Mouse (Mus musculus) lung, embryonic 16.5 days (tissue): Measurements from ENCODE around the gene Cpt1a. TPM values are rescaled to one million over a fixed set of nuclear protein-coding genes. Genes with fewer than 3 reads are reported as not detected.

Source experiments
- ATAC-seq: fragments of 200-750 bp; cut with Nextera tagmentation; 2 replicates; pipeline ENCODE4 v1.8.0; 2017; ENCODE audit warnings: low read depth, mild to moderate bottlenecking, moderate library complexity
- H3K27ac ChIP-seq: fragments of 300-500 bp; sonication (generic); 2 replicates; pipeline ENCODE4 v1.5.1; 2014; ENCODE audit warnings: mild to moderate bottlenecking, control low read depth, low read length
- H3K27me3 ChIP-seq: fragments of 300-500 bp; sonication (generic); 2 replicates; pipeline ENCODE4 v1.6.1; 2014; ENCODE audit warnings: low read depth, low read length, mixed read lengths; ENCODE audit not compliant: control insufficient read depth, insufficient read depth
- H3K36me3 ChIP-seq: fragments of 300-500 bp; sonication (generic); 2 replicates; pipeline ENCODE4 v1.6.1; 2014; ENCODE audit warnings: low read length; ENCODE audit not compliant: control insufficient read depth, insufficient read depth
- H3K4me1 ChIP-seq: fragments of 300-500 bp; sonication (generic); replicated peaks from 2 replicates; pipeline ENCODE4 v1.6.1; 2014; ENCODE audit warnings: low read length, mixed read lengths; ENCODE audit not compliant: control insufficient read depth, insufficient read depth
- H3K4me2 ChIP-seq: fragments of 300-500 bp; sonication (generic); 2 replicates; pipeline ENCODE4 v1.6.1; 2014; ENCODE audit warnings: low read depth, low read length, control low read depth
- H3K4me3 ChIP-seq: fragments of 300-500 bp; sonication (generic); 2 replicates; pipeline ENCODE4 v1.5.1; 2014; ENCODE audit warnings: mild to moderate bottlenecking, low read length, control low read depth
- H3K9ac ChIP-seq: fragments of 300-500 bp; sonication (generic); 2 replicates; pipeline ENCODE4 v1.6.1; 2014; ENCODE audit warnings: low read length, control low read depth
- H3K9me3 ChIP-seq: fragments of 300-500 bp; sonication (generic); 2 replicates; pipeline ENCODE4 v1.6.1; 2016; ENCODE audit warnings: low read length; ENCODE audit not compliant: control insufficient read depth
- WGBS: fragments of 180-500 bp; shearing (Covaris S2); extraction: QIAGEN DNeasy Blood & Tissue Kit; methylation state at CpG from one replicate; pipeline ENCODE4 v1.1.7; 2014; 5-methylcytosine and 5-hydroxymethylcytosine counted together
- polyA plus RNA-seq: library from polyadenylated mRNA; unstranded; fragments of >200 nt; fragmentation: Nextera tagmentation; extraction: Ambion mirVana; gene quantifications from 2 replicates; pipeline ENCODE4 v1.2.1, GENCODE M21; 2015

Cpt1a gene
- polyA plus RNA-seq, 1 experiment from 2014 or later = 26.8 TPM

- no peak overlapping the region for H3K27ac ChIP-seq
- no peak overlapping the region for H3K9ac ChIP-seq
- no peaks in the 10 kb centered on the region for H3K27me3 ChIP-seq
- no peak overlapping the region for H3K4me3 ChIP-seq
- peaks cover 5% of the 10 kb centered on the region; the same call in 1 of the 2 replicates for H3K36me3 ChIP-seq
- no peak overlapping the region for H3K4me2 ChIP-seq
- ATAC-seq = no peak
- 77% methylated on average over 5 of the region's 5 CpGs for WGBS
- H3K4me1 ChIP-seq = peaks cover 5% of the 10 kb centered on the region; the same call in 1 of the 2 replicates
- no peaks in the 10 kb centered on the region for H3K9me3 ChIP-seq
These were observed 34.4 kb downstream of the Cpt1a start for GRCm38 (mm10) chr19:3356516-3356915.

DNA sequence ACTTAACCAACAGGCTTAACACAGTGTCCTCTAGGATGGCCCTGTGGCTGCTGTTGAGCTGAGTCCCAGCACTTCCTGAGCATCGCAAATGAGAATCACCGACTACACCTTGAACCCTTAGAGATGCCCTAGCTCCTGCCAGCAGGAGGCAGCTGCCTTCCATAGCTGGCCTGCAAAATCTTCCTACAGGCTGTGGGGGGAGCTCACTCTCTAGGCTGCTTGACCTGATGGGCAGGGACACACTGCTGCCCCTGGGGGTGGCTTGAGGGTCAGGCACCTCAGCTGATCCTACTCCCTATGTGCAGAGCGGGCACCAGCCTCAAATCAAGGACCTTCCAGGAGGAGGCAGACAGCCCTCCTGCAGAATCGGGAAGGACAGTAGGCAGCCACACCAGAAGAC lies 35.5 kb downstream of the Cpt1a start:
- peaks cover 5% of the 10 kb centered on the region; the same call in 1 of the 2 replicates for H3K4me1 ChIP-seq
- H3K9ac ChIP-seq = no peak overlapping the region
- H3K36me3 ChIP-seq = peaks cover 5% of the 10 kb centered on the region; the same call in 1 of the 2 replicates
- 74% methylated on average over 4 of the region's 4 CpGs for WGBS
- H3K27ac ChIP-seq = no peak overlapping the region
- no peak overlapping the region for H3K4me2 ChIP-seq
- no peaks in the 10 kb centered on the region for H3K9me3 ChIP-seq
- no peak overlapping the region for H3K4me3 ChIP-seq
- no peaks in the 10 kb centered on the region for H3K27me3 ChIP-seq
- no peak for ATAC-seq

- H3K27me3 ChIP-seq = no peaks in the 10 kb centered on the region
- peaks cover 13% of the 10 kb centered on the region for H3K36me3 ChIP-seq
- no peak overlapping the region for H3K4me2 ChIP-seq
- no peak overlapping the region for H3K9ac ChIP-seq
- no peak for ATAC-seq
- no peak overlapping the region for H3K27ac ChIP-seq
- no peak overlapping the region for H3K4me3 ChIP-seq
- H3K9me3 ChIP-seq = no peaks in the 10 kb centered on the region
- 74% methylated on average over 13 of the region's 13 CpGs for WGBS
- H3K4me1 ChIP-seq = no peaks in the 10 kb centered on the region
These were observed 37.9 kb downstream of the Cpt1a start for GRCm38 (mm10) chr19:3359841-3360588.

DNA sequence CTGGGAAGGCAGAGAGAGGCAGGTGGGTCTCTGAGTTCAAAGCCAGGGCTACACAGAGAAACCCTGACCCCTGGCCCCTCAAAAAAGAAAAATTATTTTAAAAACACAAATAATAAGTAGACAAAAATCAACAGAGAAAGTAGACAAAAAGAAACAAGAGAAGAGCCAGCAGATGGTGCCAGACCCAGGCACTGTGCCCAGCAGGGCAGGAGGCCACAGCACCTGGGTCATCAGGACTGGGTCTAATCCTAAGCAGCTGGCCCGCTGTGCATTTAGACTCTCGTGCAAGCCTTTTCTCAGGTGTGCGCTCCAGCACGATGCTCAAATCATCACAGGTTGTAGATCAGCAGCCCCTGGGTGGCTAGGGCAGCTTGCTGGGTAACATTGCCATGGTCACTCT lies 41.4 kb downstream of the Cpt1a start:
- Histone ChIP-seq H3K27me3 (no peaks in the 10 kb centered on the region), H3K9ac (no peak overlapping the region), H3K27ac (no peak overlapping the region), H3K9me3 (no peaks in the 10 kb centered on the region), H3K4me3 (no peak overlapping the region), H3K4me2 (no peak overlapping the region), H3K4me1 (no peaks in the 10 kb centered on the region), H3K36me3 (peaks cover 16% of the 10 kb centered on the region)
- WGBS = 77% methylated on average over 4 of the region's 4 CpGs
- no peak for ATAC-seq

DNA sequence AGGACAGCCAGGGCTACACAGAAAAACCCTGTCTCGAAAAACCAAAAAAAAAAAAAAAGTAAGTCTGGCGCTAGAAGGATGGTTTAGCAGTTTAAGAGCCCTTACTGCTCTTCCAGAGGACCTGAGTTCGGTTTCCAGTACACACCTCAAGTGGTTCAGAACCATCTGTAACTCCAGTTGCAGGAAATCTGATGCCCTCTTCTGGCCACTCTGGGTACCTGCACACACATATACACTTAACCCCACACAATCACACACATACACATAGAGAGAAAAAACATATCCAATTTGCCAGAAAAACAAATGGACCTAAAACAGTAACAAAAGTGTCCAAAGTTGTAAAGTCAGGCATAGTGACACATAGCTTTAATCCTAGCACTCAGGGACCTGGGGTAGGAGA lies 43.0 kb downstream of the Cpt1a start:
- no peak overlapping the region for H3K4me2 ChIP-seq
- WGBS = 92% methylated on average over 3 of the region's 3 CpGs
- no peaks in the 10 kb centered on the region for H3K27me3 ChIP-seq
- H3K36me3 ChIP-seq = peaks cover 24% of the 10 kb centered on the region
- H3K4me1 ChIP-seq = no peaks in the 10 kb centered on the region
- no peaks in the 10 kb centered on the region for H3K9me3 ChIP-seq
- H3K27ac ChIP-seq = no peak overlapping the region
- no peak overlapping the region for H3K9ac ChIP-seq
- no peak overlapping the region for H3K4me3 ChIP-seq
- no peak for ATAC-seq

- Histone ChIP-seq H3K9me3 (no peaks in the 10 kb centered on the region), H3K27me3 (no peaks in the 10 kb centered on the region), H3K36me3 (peaks cover 26% of the 10 kb centered on the region), H3K4me2 (no peak overlapping the region), H3K4me1 (no peaks in the 10 kb centered on the region), H3K9ac (no peak overlapping the region), H3K4me3 (no peak overlapping the region), H3K27ac (no peak overlapping the region)
- no peak for ATAC-seq
- WGBS = 86% methylated on average over 3 of the region's 3 CpGs
These were observed 46.1 kb downstream of the Cpt1a start for GRCm38 (mm10) chr19:3368276-3368675.

DNA sequence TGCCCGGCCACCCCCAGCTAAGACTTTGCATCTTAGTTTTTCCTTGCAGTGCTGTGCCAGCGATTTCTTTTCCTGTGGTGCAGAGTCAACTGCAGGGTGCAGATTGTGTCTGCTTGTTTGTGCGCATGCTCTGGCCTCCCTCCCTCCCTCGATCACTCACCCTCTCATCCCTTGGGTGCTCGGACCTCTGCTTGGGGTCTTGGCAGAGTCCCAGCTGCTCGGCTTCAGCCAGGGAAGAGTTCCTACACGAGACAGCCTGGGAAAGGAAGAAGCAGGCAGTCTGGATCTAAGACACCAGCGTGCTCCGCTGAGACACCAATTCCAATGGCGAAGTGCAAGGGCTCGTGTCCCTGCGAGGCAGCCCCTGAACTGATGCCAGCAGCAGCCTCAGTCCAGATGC lies 51.2 kb downstream of the Cpt1a start:
- no peaks in the 10 kb centered on the region for H3K9me3 ChIP-seq
- no peak overlapping the region for H3K4me3 ChIP-seq
- H3K4me1 ChIP-seq = no peaks in the 10 kb centered on the region
- no peak overlapping the region for H3K4me2 ChIP-seq
- H3K9ac ChIP-seq = no peak overlapping the region
- H3K36me3 ChIP-seq = peaks cover 20% of the 10 kb centered on the region
- H3K27ac ChIP-seq = no peak overlapping the region
- 66% methylated on average over 12 of the region's 12 CpGs for WGBS
- ATAC-seq = no peak; the same call in 1 of the 2 replicates
- no peaks in the 10 kb centered on the region for H3K27me3 ChIP-seq

DNA sequence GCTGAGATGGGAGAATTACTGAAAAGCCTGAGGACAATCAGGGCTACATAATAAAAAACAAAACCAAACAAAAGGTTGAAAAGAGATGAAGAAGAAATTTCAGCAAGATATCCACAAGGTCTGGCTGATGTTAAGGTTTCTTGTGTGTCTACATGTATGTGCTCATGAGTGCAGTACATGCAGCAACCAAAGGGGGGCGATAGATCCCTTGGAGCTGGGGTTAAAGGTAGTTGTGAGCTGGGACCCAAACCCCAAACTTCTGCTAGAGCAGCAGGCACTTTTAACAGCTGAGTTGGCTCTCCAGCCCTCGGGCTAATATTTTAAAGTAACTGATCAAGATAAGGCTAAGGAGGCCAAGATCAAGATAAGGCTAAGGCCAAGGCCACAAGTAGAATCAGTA lies 51.9 kb downstream of the Cpt1a start:
- H3K27ac ChIP-seq = no peak overlapping the region
- no peak overlapping the region for H3K4me3 ChIP-seq
- peaks cover 14% of the 10 kb centered on the region for H3K36me3 ChIP-seq
- no peak overlapping the region for H3K4me2 ChIP-seq
- no peaks in the 10 kb centered on the region for H3K9me3 ChIP-seq
- H3K9ac ChIP-seq = no peak overlapping the region
- ATAC-seq = no peak
- WGBS = 37% methylated on average over 2 of the region's 2 CpGs
- no peaks in the 10 kb centered on the region for H3K27me3 ChIP-seq
- H3K4me1 ChIP-seq = no peaks in the 10 kb centered on the region

GRCm38 (mm10) chr19:3375945-3376495 lies 53.9 kb downstream of the Cpt1a start:
- Histone ChIP-seq H3K27ac (no peak overlapping the region), H3K4me2 (no peak overlapping the region), H3K9me3 (no peaks in the 10 kb centered on the region), H3K27me3 (no peaks in the 10 kb centered on the region), H3K4me3 (no peak overlapping the region), H3K9ac (no peak overlapping the region), H3K36me3 (peaks cover 17% of the 10 kb centered on the region), H3K4me1 (no peaks in the 10 kb centered on the region)
- peak; percentile 61 for ATAC-seq
- WGBS = 48% methylated on average over 7 of the region's 7 CpGs
